Mouse (Mus musculus) liver, postnatal 0 days (tissue): ENCODE results near the gene Gldc.
"Not testable (repeated sequence)": the region's sequence is repeated elsewhere in the genome, so short reads cannot be mapped to it uniquely, and the experiment has no call there.

Experiments
- CTCF ChIP-seq: sonication (generic); IDR thresholded peaks from 2 replicates; pipeline ENCODE4 v1.5.1; 2016; ENCODE audit warnings: antibody characterized with exemption, low read depth
- EP300 ChIP-seq: IDR thresholded peaks from 2 replicates; pipeline ENCODE4 v1.6.1; 2016; ENCODE audit warnings: antibody characterized with exemption, low read depth, mild to moderate bottlenecking

- not testable (repeated sequence) for TF ChIP-seq EP300, CTCF
These were observed 33.8 kb upstream of the Gldc start for GRCm38 (mm10) chr19:30209006-30209405.
